Mouse (Mus musculus): ENCODE results near the gene Wrap73.

Wrap73 gene

DNA sequence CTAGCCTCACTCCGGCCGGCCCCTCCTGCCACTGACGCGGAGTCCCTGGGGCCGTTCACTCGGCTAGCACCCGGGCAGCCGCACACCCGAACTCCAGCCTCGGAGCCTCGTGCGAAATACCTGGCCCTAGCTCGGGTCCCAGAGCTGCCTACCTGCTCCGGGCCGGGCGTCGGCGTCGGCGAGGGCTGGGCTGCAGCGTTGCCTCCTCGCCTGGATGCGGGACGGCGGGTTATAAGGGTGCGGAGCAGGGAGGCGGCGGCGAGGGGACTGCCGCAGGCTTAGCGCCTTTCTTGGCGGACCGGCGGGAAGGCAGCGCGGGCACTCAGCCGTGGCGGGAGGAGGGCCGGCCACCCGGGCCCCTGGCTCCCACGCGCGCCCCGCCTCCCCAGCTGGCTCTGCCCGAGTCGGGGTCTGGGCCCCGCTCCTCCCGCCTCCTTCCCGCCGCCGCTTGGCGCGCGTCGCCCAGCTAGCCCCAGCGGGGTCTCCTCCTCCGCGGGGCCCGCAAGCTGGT is 2.4 kb upstream of the Wrap73 start:
- DNase-seq (ENCODE audit: extremely low spot score, low read depth, low spot score), result no peak

DNA sequence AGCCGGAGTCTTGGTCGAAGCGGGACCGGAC is 2.2 kb upstream of the Wrap73 start, which contains the start of gene Trp73:
Trp73 (minus strand) TSS at position 27 of the 31 bp plus-strand sequence.
- DNase-seq (ENCODE audit: extremely low spot score, low read depth, low spot score), result no peak

DNA sequence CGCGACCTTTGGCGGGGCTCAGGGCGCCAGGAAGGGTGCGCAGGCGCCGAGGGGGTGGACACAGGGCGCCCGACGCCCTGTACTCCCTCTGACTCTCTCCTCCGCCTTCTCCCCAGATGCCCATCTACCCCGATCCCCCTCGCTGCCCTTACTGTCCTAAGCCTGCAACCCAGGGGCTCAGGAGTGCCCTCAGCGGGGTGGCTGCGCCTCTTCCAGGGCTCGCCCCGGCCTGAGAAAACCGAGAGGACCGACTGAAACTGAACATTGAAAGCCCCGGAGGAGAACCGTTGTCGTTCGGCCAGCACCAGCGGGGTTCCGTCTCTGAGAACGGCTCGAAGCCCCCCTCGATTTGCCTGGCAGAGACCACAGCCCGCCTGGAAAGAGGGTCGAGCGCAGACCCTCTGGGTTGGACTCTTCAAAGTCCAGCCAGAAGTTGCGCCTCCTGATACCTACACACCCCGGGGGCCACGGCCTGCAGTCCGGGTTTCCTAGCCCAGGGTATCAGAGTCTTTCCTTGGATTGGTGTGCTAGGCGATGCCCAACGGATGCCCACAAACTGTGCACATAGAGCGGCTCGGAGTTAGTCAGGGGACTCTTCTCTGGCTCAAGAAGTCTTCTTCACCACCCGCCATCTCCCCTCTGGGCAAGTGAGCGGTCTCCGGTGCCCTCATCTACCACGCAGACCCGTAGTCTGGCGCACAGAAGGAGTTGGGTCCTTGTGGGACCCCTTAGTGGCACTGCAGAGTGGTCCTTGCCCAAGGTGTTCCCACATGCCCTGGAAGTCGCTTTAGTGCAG is 1.8 kb upstream of the Wrap73 start:
- no peak for DNase-seq (ENCODE audit: extremely low spot score, low read depth, low spot score)

DNA sequence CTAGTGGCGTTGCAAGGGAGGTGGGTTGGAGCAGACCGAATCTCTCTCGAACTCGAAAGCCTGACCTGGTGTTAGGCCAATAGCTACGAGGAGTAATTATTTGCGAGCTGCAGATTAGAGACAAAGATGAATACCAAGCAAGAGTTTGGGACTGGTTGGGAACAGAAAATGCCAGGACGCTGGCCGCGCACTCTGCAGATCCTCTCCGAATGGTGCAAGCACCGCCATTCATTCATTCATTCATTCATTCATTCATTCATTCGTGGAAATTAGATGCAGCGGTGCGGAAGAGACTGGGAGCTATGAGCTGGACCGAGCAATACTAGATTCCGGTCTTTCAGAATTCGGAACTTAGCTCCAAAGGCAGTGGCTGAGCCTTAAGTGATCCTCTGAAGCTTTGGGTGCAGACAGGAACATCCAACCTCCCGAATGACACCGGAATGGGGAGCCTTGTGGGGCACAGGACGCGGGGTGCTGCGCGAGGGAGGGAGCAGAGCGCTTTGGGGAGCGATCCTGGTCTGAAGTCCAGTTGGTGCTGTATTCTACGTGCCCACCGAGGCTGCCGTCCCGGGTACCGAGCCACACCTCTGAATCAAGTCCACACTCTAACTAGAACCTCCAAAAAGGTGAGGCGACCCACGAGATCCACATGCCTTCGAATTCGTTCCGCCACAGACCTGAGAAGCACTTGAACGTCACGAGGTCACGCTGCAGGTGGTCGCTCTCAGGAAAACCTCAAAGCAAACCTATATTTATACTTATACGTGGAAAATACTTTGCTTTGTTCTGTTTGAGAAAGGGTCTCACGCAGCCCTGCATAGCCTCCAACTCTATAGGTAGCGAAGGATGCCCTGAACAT is 934 bp upstream of the Wrap73 start:
- DNase-seq (ENCODE audit: extremely low spot score, low read depth, low spot score), result no peak

DNA sequence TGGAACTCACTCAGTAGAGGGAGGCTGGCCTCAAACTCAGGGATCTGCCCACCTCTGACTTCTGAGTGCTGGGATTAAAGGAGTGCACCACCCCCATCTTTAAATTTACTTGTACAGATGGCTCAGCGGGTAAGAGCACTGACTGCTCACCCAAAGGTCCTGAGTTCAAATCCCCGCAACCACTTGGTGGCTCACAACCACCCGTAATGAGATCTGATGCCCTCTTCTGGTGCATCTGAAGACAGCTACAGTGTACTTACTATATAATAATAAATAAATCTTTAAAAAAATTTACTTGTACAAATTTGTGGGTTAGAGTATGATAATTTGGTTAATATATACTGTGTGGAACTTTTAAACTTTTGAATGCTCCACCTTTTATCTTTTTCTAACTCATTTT is 2.5 kb downstream of the Wrap73 start:
- DNase-seq (ENCODE audit: extremely low spot score, low read depth, low spot score), result no peak

DNA sequence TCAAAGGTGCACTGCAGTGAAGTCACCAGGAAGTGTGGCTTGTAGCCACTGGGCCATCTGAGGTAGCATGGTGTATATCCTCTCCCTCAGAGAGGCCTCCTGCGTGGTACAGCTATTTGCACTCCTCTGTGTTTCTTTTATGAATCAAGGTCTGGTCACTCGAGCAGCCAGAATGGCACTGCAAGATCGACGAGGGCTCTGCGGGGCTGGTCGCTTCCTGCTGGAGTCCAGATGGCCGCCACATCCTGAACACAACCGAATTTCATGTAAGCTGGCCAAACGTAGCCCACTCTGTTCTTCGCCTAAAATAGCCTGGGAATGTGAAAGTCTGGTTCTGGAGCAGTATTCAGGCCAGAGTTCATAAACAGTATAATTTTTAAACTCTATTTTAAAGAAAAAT is 4.2 kb downstream of the Wrap73 start:
- DNase-seq (ENCODE audit: extremely low spot score, low read depth, low spot score), result no peak

DNA sequence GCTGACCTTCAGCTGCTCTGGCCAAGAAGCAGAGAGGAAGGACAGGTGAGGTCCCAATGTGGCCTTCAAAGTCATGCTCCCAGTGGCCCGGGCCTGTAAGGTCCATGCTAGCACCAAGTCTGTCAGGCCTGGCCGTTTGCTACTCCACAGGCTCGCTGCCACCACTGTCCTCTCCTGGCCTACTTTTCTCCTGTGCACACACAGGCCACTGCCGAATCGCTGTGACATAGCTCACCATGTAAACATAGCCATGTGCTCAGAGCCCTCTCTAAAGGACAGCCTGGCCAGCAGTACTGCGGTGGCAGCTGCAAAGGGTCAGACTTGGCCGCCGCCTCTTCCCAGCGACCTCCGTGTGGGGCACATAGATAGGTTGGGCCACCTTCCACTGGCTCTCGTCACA is 11.9 kb downstream of the Wrap73 start:
- no peak for DNase-seq (ENCODE audit: extremely low spot score, low read depth, low spot score)

DNA sequence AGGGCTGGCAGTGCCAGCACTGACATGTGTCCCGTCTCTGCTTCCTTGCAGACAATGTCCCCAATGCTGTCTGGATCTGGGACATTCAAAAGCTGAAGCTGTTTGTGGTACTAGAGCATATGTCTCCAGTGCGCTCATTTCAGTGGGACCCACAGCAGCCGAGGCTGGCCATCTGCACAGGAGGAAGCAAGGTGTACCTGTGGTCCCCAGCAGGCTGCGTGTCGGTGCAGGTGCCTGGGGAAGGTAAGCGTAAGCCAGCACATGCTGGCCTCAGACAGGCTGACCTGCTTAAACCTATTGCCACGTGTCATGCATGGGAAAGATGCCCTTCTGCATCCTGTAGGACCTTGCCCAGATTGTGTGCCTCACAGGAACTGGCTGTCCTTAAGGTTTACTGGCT is 13.9 kb downstream of the Wrap73 start:
- DNase-seq (ENCODE audit: extremely low spot score, low read depth, low spot score), result no peak

DNA sequence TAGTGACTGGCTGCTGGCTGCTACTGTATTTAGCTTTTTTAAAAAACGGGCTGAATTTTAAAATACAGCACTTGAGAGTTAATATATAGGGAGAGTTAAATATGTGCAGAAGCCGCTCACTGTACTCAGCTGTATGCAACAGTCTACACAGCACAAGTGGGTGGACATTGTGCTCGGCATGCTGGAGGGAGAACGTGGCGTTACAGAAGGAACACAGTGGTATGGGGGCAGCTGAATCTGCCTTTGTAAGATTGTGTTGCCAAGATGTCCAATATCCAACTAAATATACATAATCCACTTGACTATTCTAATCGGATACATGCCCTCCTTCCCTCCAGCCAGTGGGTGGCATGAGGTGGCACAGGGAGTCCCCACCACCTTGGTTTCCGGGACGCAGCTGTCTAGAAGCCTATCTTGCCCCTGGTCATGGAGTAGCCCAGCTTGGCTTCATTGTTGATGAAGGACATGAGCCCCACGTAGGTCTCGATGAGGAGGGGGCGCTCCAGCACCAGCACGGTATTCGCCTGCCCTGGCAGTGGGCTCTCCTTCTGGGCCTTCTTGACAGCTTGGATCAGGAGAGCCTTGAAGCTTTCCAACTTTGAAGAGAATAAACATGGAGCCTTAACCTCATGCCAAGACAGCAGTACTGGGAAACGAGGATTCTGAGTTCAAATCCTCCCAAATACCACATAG is 15.9 kb downstream of the Wrap73 start:
- DNase-seq (ENCODE audit: extremely low spot score, low read depth, low spot score), result no peak

DNA sequence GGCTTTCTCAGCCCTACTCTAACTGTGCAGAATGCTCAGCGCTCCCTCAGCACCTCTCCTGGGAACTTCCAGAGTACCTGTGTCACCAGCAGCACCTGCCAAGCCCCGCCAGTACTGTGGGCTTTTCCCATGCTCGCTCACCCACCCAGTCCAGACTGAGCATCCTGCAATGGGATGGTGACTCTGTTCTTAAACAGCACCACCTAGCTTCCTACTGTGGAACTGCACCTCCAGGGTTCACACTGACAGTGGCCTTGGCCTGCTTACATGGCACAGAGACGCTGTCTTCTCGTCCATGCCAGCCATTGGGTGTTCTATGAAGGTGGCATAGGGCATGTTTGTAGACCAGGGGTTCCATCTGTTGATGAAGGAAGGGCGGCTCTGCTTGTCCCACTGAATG is 16.8 kb downstream of the Wrap73 start:
- DNase-seq (ENCODE audit: extremely low spot score, low read depth, low spot score), result peak; percentile 92

DNA sequence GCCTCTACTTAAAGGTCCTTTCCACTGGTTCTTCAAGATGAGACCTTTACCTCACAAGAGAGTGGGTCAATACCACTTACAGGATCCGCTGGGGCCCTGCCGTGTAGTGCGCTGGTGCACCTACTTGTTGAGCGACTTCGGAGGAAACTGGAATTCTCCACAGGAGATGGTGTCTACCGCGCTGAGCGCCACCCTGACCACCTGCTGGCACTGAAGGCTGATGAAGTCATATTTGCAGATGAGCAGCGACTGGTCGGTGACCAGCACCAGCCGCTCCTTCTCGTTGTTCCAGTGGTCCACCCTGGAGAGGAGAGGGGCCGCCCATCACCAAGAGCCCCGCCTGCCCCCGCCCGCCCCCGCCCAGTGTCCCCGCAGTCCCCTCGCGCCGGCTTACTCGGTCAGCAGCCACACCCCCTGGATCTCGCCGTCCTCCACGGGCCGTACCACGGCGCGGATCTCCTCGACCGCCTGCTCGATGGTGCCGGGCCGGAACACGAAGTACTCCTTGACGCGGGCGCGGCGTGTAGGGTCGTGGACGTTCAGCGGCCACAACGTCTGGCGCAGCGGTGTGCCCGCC is 17.9 kb downstream of the Wrap73 start:
- no peak for DNase-seq (ENCODE audit: extremely low spot score, low read depth, low spot score)

DNA sequence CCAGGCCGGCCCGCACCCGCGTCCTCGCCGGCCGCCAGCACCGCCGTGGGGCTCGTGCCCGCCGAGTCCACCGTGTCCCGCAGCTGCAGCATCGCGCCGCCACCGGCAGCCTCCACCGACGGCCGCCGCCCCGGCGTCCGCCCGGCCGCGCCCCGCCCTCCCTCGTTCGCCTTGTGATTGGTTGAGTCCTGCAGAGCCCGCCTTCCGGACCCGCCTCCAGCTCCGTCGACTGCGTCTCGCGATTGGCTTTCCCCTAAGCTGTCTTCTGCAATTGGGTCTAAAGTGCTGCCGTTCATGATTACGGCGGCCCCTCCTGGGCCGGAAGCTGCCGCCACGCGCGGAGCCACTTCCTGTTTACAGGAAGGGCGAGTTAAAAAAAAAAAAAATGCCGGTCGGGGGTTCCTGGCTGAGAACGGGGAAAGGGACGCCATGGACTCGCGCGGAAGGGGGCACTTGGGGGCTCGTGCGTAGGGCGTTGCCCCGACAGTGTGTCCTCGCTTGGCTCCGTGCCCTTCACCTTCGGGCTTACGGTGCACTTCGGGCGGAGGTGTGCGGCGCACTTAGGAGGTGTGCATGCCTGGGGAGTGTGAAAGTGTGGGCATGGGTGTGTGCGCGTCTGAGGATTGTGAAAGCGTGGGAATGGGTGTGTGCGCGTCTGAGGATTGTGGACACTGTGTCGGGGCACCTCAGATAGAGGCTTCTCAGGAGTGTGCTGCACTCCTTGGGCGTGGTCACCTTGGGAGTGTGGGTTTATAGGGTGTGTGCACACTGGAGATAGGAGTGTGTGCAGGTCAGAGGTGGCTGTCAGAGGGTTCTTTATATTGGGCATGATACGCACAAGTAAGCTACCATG is 18.6 kb downstream of the Wrap73 start, which contains the start of gene Tprgl:
Tprgl (minus strand) TSS at position 129 of the 853 bp plus-strand sequence.
- peak; percentile 86 for DNase-seq (ENCODE audit: extremely low spot score, low read depth, low spot score)

DNA sequence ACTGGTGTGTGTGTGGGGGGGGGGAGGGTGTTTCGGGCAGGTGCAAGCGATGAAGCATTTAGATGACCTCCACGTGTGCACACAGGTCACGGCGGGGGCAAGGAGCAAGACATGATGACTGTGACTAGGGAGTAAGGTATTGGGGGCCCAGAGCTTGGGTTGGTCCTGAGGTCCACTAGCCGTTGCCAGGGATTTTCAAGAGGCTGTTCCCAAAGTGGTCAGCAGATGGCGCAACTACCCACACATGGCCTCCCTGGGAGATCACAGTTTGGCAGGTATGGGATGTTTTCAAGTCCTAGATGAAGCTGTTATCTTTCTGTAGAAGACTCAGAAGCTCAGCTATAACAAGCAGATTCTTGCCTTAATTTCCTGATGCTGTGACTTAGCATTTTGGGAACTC is 21.1 kb downstream of the Wrap73 start:
- DNase-seq (ENCODE audit: extremely low spot score, low read depth, low spot score), result no peak

DNA sequence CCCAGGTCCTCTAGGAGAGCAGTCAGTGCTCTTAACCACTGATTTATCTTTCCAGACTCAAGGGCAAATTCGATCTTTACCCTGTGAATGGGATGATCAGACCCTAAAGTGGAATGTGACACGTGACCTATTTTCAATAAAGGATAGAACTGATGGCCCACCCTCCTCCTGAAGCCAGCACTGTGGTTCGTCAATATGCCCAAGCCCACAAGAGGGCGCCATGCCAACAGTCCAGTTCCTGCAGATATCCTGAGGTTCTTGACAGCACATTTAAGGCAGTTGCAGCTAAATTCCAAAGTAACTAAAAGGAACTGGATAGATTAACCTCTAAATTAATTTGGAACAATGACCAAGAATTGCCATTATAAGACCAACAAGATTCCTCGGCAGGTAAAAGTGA is 24.9 kb downstream of the Wrap73 start:
- DNase-seq (ENCODE audit: extremely low spot score, low read depth, low spot score), result no peak

DNA sequence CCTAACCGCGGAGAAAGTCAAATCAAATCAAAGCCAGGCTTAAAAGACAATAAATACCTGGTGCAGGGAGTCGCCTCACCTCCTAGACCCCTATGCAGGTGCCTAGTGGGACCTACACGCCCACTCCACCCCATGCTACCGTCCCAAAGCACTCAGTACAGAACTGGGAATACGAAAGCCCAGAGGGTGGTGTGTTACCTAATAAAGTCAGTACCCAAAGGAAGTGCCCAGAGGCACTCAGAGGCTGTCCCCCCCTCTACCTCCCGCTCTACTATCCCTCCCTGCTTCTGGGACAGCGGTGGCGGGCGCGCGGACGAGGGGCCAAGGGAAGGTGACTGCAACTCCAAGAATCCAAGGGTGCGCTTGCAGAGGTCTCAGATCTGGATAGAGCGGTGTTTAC is 27.8 kb downstream of the Wrap73 start:
- no peak for DNase-seq (ENCODE audit: extremely low spot score, low read depth, low spot score)

DNA sequence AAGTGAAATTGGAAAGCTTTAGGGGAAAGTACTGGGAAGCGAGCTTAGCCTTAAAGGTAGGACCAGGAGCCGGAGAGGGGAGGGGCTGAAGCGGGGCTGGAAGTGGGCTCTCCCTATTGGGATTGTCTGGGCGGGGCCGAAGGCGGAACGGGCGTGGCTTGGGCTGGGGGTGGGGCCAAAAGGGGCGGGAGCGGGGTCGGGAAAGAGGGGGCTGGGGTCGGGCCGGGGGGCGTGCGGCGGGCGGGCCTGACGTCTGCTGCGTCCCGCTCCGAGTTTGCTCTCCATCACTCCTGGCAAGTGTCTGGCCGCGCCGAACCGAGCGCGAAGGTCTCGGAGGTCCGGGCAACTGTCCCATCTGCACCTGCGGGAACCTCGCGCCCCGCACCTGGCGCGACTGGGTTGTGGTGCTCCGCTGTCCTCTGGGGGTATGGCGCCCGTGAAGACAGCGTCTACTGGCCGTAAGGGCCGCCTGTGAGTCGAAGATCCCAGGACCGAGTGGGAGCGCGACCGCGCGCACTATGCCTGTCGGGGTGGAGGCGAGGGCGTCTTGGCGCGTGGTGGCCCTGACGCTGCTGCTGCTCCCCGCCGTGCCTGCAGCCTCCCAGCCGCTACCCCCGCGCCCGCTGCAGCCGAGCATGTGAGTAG is 28.5 kb downstream of the Wrap73 start, which contains the start of gene Megf6:
Megf6 (plus strand) TSS at position 225 of the 645 bp plus-strand sequence.
- DNase-seq (ENCODE audit: extremely low spot score, low read depth, low spot score), result peak; percentile 54

DNA sequence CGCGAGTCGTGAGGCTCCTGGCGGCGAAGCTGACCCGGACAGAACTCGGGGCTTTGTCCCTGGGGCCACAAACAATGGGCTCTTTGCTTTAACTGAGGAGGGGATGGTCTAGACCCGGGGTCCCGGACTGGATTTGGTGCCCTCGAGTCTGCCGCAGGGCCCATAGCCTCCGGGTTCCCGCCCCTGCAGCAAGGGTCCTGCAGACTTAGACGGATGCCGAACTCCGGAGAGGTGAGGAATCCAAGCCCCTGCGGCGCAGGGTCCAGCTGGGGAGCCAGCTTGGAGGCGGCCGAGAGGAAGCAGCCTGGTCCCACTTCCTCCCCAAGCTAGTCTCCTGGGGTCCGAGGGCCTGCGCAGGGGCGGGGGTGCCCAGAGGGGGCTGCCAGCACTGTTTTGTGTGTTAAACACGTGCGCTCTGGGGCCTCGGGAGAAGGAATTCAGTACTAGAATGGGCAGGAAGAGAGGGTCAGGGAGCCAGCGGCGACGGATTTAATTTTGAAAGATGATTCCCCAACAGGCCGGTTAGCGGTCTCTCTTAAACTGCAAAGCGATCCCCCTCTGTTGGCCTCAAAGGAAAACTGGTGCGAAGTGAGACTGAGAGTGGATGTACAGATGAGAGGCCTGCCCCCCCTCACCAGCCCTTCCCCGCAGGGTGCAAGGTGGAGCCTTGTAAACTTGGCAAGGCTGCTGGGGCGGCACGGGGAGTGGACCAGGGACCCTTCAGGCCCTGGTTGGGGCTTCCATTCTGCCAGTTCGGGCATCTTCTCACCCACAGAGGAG is 29.2 kb downstream of the Wrap73 start:
- no peak for DNase-seq (ENCODE audit: extremely low spot score, low read depth, low spot score)

DNA sequence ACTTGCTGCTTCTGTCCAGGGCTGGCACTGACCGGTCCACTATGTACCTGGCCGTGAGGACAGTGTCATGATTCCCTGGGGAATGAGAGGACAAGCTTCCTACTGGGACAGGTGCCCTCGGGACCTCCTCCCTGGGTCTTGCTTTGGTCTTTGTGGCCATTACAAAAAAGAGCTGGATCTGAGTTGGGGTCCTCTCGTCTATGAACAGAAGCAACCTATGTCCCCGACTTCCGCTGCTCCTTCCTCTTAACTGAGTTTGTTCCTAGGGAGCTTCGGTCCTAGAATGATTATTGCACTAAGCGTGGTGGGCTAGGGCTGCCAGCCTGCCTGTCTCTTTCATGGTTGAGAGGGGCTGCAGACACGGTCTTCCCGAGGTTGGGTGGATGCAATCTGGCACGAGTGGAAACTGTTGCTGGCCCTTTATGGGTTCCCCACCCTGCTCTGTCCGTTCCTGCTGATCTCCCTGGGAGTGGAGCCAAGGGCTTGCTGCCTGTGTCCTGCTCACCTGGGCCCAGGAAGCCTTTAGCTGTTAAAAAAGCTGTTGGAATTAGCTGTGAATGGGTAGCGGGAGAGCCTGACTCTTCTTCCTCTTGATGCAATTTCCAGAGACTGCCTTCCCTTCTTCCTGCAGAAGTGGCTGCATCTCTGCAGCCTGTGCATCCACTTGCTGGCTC is 29.9 kb downstream of the Wrap73 start:
- no peak for DNase-seq (ENCODE audit: extremely low spot score, low read depth, low spot score)

DNA sequence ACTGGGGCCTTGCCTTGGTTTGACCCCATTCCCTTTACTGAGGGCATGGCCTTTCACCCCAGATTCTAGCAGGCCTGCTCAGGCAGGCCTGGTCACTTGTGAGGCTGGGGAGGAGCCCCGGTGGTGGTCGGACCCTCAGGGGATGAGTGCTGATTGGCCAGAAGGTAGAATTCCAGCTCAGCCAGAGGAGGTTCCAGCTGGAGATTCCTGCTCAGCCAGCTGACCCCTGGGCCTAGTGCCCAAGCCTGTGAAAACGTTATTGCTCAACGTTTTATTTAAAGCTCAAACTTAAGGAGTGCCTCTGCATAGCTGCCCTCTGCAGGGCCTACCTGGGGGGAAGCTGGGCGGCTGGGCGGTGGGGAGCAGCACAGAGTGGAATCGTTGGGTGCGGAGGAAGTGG is 35.1 kb downstream of the Wrap73 start:
- DNase-seq (ENCODE audit: extremely low spot score, low read depth, low spot score), result no peak
